ENCODE assay signal across 21 mouse cellular contexts in the genomic region with DNA sequence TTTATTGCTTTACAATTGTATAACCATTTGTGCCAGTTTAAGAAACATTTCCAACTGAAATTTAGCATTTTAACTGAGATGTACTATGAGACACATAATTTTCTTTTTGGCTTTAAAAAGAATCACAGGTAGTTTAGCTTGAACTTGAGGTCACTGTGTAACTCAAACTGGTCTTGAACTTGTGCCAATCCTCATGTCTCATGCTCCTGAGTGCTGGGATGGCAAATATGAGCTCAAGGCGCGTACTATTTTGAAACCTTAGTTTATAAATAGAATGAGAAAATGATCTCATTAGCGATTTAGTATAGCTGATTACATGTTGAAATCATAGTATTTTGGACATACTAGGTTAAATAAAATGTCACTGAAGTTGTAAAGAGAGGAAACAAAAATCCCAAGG.
"Had no signal": no experiment of that assay in that cellular context is flagged by ENCODE, and none has a peak within 500 bp of the region (broad histone marks: within the 10 kb centered on the region; RNA-seq: fewer than 3 reads in every experiment).

No protein-coding gene starts in this region.

- H3K27me3 ChIP-seq: kidney, embryonic 15.5 days; limb, embryonic 13.5 days; liver, embryonic 12.5 days; liver, embryonic 15.5 days; midbrain, embryonic 12.5 days; midbrain, embryonic 15.5 days; neural tube, embryonic 12.5 days had no signal

- H3K36me3 ChIP-seq: kidney, embryonic 15.5 days; limb, embryonic 10.5 days; limb, embryonic 13.5 days; liver, embryonic 12.5 days; liver, embryonic 15.5 days; midbrain, embryonic 12.5 days; midbrain, embryonic 15.5 days; neural tube, embryonic 12.5 days had no signal

- H3K4me3 ChIP-seq: kidney, embryonic 15.5 days; layer of hippocampus, adult 2 months; limb, embryonic 10.5 days; limb, embryonic 13.5 days; liver, embryonic 12.5 days; liver, embryonic 15.5 days; midbrain, embryonic 12.5 days; midbrain, embryonic 15.5 days; neural tube, embryonic 12.5 days had no signal

- H3K4me1 ChIP-seq: kidney, embryonic 15.5 days; limb, embryonic 10.5 days; limb, embryonic 13.5 days; liver, embryonic 12.5 days; liver, embryonic 15.5 days; midbrain, embryonic 12.5 days; midbrain, embryonic 15.5 days; neural tube, embryonic 12.5 days had no signal

- H3K9me3 ChIP-seq: kidney, embryonic 15.5 days; limb, embryonic 10.5 days; limb, embryonic 13.5 days; liver, embryonic 12.5 days; liver, embryonic 15.5 days; midbrain, embryonic 12.5 days; midbrain, embryonic 15.5 days; neural tube, embryonic 12.5 days had no signal

- ATAC-seq: inflammation-experienced regulatory T-cells, adult 6 months; intestine, embryonic 16.5 days; liver, embryonic 12.5 days; midbrain, embryonic 15.5 days had no signal

- DNase-seq: kidney, adult 18-20 months; kidney, postnatal 10 days; layer of hippocampus, adult 9-11 months; liver; retina, postnatal 1 day; right cerebral cortex, postnatal 25 days; thymus, adult 2 months; thymus, postnatal 14 days; thymus, postnatal 4 days had no signal

- H3K9ac ChIP-seq: kidney, embryonic 15.5 days; limb, embryonic 13.5 days; liver, embryonic 12.5 days; liver, embryonic 15.5 days; midbrain, embryonic 12.5 days; midbrain, embryonic 15.5 days; neural tube, embryonic 12.5 days had no signal

- H3K4me2 ChIP-seq: kidney, embryonic 15.5 days; limb, embryonic 13.5 days; liver, embryonic 12.5 days; liver, embryonic 15.5 days; midbrain, embryonic 12.5 days; midbrain, embryonic 15.5 days; neural tube, embryonic 12.5 days had no signal

- H3K27ac ChIP-seq: kidney, embryonic 15.5 days; layer of hippocampus, adult 2 months; limb, embryonic 10.5 days; limb, embryonic 13.5 days; liver, embryonic 12.5 days; liver, embryonic 15.5 days; macrophage; midbrain, embryonic 12.5 days; midbrain, embryonic 15.5 days; neural tube, embryonic 12.5 days had no signal
